Comparison of ENCODE assay signal across 17 mouse cellular contexts in the genomic region with DNA sequence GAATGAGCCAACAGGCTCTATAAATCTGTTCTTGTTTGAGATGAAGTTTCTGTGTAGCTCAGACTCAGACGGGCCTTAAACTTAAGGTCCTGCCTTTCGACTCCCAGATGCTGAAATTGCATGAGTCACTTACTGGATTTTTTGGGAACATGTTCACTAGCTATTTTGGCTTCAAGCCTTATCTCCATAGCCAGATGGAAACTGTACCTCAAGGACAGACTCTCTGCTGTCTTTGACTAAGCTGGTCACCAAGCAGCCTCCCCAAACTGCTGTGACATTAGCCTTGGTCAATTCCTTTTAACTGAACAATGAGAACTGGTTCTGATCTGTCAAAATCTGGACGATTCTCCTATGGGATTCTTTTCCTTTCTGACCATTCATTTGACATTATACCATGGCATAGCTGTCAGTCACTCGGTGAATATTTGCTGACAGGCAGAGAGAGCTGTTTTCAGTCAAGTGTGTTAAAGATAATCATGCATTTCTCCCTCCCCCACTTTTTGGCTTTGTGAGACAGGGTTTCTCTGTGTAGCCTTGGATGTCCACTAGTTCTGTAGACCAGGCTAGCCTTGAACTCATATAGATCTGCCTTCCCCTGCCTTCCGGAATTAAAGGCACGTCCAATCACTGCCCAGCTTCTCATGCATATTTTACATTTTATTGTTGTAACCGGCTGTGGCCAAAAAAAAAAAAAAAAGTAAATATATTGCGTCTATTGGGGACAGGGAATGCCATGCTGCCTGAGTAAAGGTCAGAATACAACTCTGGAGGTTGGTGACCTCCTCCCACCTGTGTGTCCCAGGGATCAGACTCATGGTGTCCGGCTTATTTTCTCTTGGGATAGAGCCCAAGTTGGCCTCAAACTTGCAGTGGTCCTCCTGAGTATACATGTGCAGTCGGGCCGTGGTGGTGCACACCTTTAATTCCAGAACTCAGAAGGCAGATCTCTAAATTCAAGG. TPM values are rescaled to one million over a fixed set of nuclear protein-coding genes. Genes with fewer than 3 reads are reported as not detected.
DNase-seq lines count a peak whose midpoint lies in the region; ATAC-seq lines count a peak whose summit lies in the region.
"Had no signal": no experiment of that assay in that cellular context is flagged by ENCODE, and none has a peak within 500 bp of the region (broad histone marks: within the 10 kb centered on the region; RNA-seq: fewer than 3 reads in every experiment).

No protein-coding gene starts in this region.

- 57% methylated on average over 11 of the region's 11 CpGs for whole genome bisulfite sequencing in liver, embryonic 16.5 days (ENCODE audit: insufficient replicate concordance)

- H3K9ac ChIP-seq in liver, embryonic 16.5 days (ENCODE audit: low read depth, low read length), result peak overlapping the region; percentile 34
- H3K9ac ChIP-seq: embryonic facial prominence, embryonic 13.5 days; intestine, embryonic 15.5 days; limb, embryonic 15.5 days had no signal

- no peaks in the 10 kb centered on the region for H3K36me3 ChIP-seq in liver, embryonic 16.5 days (ENCODE audit: control insufficient read depth, insufficient read depth)
- H3K36me3 ChIP-seq: embryonic facial prominence, embryonic 13.5 days; G1E; intestine, embryonic 15.5 days; limb, embryonic 15.5 days had no signal

- no peaks in the 10 kb centered on the region for H3K9me3 ChIP-seq in liver, embryonic 16.5 days (replicated peaks; ENCODE audit: control insufficient read depth, low read length)
- H3K9me3 ChIP-seq: embryonic facial prominence, embryonic 13.5 days; G1E; intestine, embryonic 15.5 days; limb, embryonic 15.5 days had no signal

- peaks cover 33% of the 10 kb centered on the region for H3K4me1 ChIP-seq in liver, embryonic 16.5 days (ENCODE audit: control insufficient read depth, low read depth, low read length)

- H3K27me3 ChIP-seq in liver, embryonic 16.5 days (ENCODE audit: control insufficient read depth, insufficient read depth, low read depth, low read length), result no peaks in the 10 kb centered on the region
- H3K27me3 ChIP-seq: embryonic facial prominence, embryonic 13.5 days; intestine, embryonic 15.5 days; limb, embryonic 15.5 days had no signal

- no peak for DNase-seq in frontal cortex, adult 2 months (ENCODE audit: extremely low spot score in 1 of 2, low spot score in 1 of 2)
- DNase-seq in adrenal gland, postnatal 14 days, result peak; percentile 55
- DNase-seq in fibroblast of lung, adult 2 months (ENCODE audit: low read depth), result peak; percentile 8
- no peak for DNase-seq in cerebellum, adult 8-10 months
- no peak for DNase-seq in cerebellum, adult 9-10 months
- DNase-seq in cerebellum, adult 18-20 months, result no peak
- DNase-seq: B cell, adult 2 months; cerebellum, postnatal 36 days; kidney, postnatal 4 days had no signal

- ATAC-seq in frontal cortex, adult (ENCODE audit: low TSS enrichment), result peak; percentile 62; the same call in 1 of the 2 replicates
- peak; percentile 76 for ATAC-seq in liver, embryonic 16.5 days (ENCODE audit: low read depth)
- ATAC-seq: intestine, embryonic 15.5 days had no signal

- H3K4me3 ChIP-seq in liver, embryonic 16.5 days (ENCODE audit: low read depth, low read length), result no peak overlapping the region
- H3K4me3 ChIP-seq: embryonic facial prominence, embryonic 13.5 days; intestine, embryonic 15.5 days; left cerebral cortex, adult 2 months; limb, embryonic 15.5 days; myocyte had no signal

- peak overlapping the region; percentile 85 for H3K27ac ChIP-seq in liver, embryonic 16.5 days (ENCODE audit: low read length)
- H3K27ac ChIP-seq: embryonic facial prominence, embryonic 13.5 days; intestine, embryonic 15.5 days; left cerebral cortex, adult 2 months; limb, embryonic 15.5 days had no signal

- peak overlapping the region; percentile 37 for H3K4me2 ChIP-seq in liver, embryonic 16.5 days (ENCODE audit: low read depth, low read length)
- H3K4me2 ChIP-seq: embryonic facial prominence, embryonic 13.5 days; intestine, embryonic 15.5 days; limb, embryonic 15.5 days had no signal

RNA-seq across cellular contexts. Expression of gene Hdhd5, which starts 57.9 kb away (rescaled TPM):
- polyA plus RNA-seq in frontal cortex, adult 2 months (2012; rRNA removed), result 43.0 and 48.3 TPM in 2 replicates
- total RNA-seq in adrenal gland, postnatal 14 days (2021), result 25.6 and 29.9 TPM in 2 replicates
- 8.9 and 9.5 TPM in 2 replicates for polyA plus RNA-seq in liver, embryonic 16.5 days (2015; fragmentation: Nextera tagmentation; extraction: Ambion mirVana)

Comparison
In these comparisons a context has a peak if more than half of its experiments do, and no peak if none do; other contexts are left out.
1. DNase-seq: peak in adrenal gland, postnatal 14 days (single experiment) and fibroblast of lung, adult 2 months (single experiment); none in frontal cortex, adult 2 months (0 of 2), cerebellum, adult 8-10 months (single experiment), cerebellum, adult 9-10 months (single experiment) and cerebellum, adult 18-20 months (0 of 2).